Mouse (Mus musculus) embryonic facial prominence, embryonic 13.5 days (tissue): ENCODE measurements around the gene Lsmem1. TPM values are rescaled to one million over a fixed set of nuclear protein-coding genes. Genes with fewer than 3 reads are reported as not detected.

Experiments
- ATAC-seq: fragments of 200-750 bp; cut with Nextera tagmentation; 2 replicates; pipeline ENCODE4 v1.8.0; 2017; ENCODE audit warnings: low read depth; ENCODE audit not compliant: insufficient number of reproducible peaks, insufficient read depth, low FRiP score, low TSS enrichment
- H3K27ac ChIP-seq: fragments of 300-500 bp; sonication (generic); 2 replicates; pipeline ENCODE4 v1.5.1; 2015; ENCODE audit warnings: moderate library complexity, mild to moderate bottlenecking, inconsistent platforms
- H3K27me3 ChIP-seq: fragments of 300-500 bp; sonication (generic); 2 replicates; pipeline ENCODE4 v1.6.1; 2015; ENCODE audit warnings: mild to moderate bottlenecking, inconsistent platforms
- H3K36me3 ChIP-seq: fragments of 300-500 bp; sonication (generic); 2 replicates; pipeline ENCODE4 v1.6.1; 2015; ENCODE audit warnings: mild to moderate bottlenecking, inconsistent platforms
- H3K4me1 ChIP-seq: fragments of 300-500 bp; sonication (generic); 2 replicates; pipeline ENCODE4 v1.6.1; 2015; ENCODE audit warnings: inconsistent platforms
- H3K4me2 ChIP-seq: fragments of 300-500 bp; sonication (generic); 2 replicates; pipeline ENCODE4 v1.6.1; 2015; ENCODE audit warnings: moderate library complexity, mild to moderate bottlenecking, inconsistent platforms
- H3K4me3 ChIP-seq: fragments of 300-500 bp; sonication (generic); 2 replicates; pipeline ENCODE4 v1.5.1; 2015; ENCODE audit warnings: mild to moderate bottlenecking, inconsistent platforms
- H3K9ac ChIP-seq: fragments of 300-500 bp; sonication (generic); 2 replicates; pipeline ENCODE4 v1.6.1; 2015; ENCODE audit warnings: mild to moderate bottlenecking, inconsistent platforms
- H3K9me3 ChIP-seq: fragments of 300-500 bp; sonication (generic); 2 replicates; pipeline ENCODE4 v1.6.1; 2016; ENCODE audit warnings: inconsistent platforms
- WGBS: fragments of 180-500 bp; shearing (Covaris S2); methylation state at CpG from one replicate; pipeline ENCODE4 v1.1.7; 2015; ENCODE audit warnings: mixed read lengths; 5-methylcytosine and 5-hydroxymethylcytosine counted together
- polyA plus RNA-seq: library from polyadenylated mRNA; unstranded; fragments of >200 nt; fragmentation: Nextera tagmentation; extraction: Ambion mirVana; gene quantifications from 2 replicates; pipeline ENCODE4 v1.2.1, GENCODE M21; 2015

Lsmem1 gene
- polyA plus RNA-seq = 0.22 TPM in 1 of 2 replicates, not detected in the other

DNA sequence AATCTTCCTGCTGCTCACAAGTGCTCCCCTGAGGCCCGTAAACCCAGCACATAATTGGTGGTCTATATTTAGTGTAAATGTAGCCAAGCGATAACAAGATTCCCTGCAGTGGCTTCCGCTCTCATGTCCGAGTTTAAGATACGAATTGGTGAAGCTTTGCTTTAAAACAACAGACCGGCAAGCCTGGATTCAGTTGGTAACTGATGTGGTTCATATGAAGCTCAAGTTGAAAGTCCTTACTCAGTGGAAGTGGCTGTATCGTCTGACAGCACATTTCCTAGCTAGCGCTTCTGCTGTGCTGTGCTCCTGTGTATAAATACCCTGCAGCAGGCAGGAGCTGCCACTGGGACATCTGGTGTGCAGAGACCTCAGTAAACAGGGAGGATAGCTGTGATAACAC is at the start of gene Lsmem1:
Gene Lsmem1 (minus strand): TSS at position 189 of the 400 bp plus-strand sequence.
- Histone ChIP-seq H3K9ac (no peak within 1 kb of the TSS), H3K27ac (no peak within 1 kb of the TSS), H3K36me3 (peaks cover 26% of the 10 kb centered on the region), H3K4me1 (no peaks in the 10 kb centered on the region), H3K4me3 (no peak within 1 kb of the TSS), H3K4me2 (no peak within 1 kb of the TSS), H3K27me3 (no peaks in the 10 kb centered on the region), H3K9me3 (no peaks in the 10 kb centered on the region)
- no peak for ATAC-seq
- WGBS = 78% methylated on average over 8 of the region's 8 CpGs

DNA sequence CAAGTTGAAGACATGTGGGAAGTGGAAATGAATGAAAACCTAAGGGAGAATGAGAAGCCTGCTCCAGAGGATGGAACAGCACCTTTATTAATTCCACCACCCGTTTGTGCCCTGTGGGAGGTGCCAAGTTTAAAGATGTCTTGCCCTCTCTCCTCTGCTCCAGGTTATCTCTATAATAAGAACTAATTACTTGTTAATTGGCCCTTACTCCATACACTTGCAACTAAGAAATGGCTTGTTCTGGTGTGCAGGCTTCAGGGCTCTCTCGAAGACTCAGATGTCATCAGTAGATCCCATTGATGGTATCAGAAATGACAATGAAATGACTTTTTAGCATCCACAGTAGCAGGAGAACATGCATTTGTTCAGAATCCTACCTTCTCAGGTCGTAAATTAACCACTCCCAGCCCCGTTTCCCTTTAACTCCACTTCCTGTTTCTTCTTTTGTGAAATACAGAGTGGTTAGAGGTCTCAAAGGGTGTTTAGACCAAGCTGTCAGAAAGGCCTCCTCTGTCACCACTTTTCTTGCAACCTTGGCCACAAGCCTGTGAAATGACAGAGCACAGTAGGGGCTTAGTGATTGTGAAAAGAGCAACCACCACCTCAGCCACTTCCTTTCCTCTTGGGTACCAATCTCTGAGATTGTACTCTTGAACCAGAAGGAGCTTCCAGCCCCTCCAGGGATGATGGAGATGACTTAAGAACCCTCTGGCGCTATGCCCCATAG is 49.3 kb upstream of the Lsmem1 start, which contains the start of gene Ifrd1:
Gene Ifrd1 (minus strand): TSS at position 51 of the 727 bp plus-strand sequence.
- no peak within 1 kb of the TSS for H3K27ac ChIP-seq
- 70% methylated on average over 5 of the region's 5 CpGs for WGBS

DNA sequence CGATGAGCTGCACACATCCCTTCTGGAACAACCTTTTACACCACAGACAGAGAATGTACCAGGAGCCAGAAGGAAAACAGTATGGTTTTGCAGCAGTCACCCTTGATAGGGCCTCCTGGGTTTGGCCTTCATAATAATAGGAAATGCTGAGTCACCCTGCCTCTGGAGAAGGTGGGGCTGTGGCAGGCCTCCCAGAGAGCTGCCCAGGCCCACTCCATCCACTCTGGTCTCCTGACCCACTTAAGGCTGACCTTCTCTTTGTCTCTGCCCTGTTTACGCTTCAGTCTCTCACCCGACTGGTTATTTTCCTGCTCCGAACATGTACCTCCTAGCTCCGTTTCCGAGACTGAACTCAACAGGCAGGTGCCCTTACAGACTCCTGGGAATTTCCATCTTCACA is 48.7 kb upstream of the Lsmem1 start:
- Histone ChIP-seq H3K4me3 (no peak overlapping the region), H3K4me2 (no peak overlapping the region), H3K4me1 (peaks cover 6% of the 10 kb centered on the region; the same call in 1 of the 2 replicates), H3K36me3 (no peaks in the 10 kb centered on the region), H3K27me3 (no peaks in the 10 kb centered on the region), H3K9me3 (no peaks in the 10 kb centered on the region), H3K27ac (no peak overlapping the region), H3K9ac (no peak overlapping the region)
- 81% methylated on average over 6 of the region's 6 CpGs for WGBS
- no peak for ATAC-seq

More for the DNA sequence above, 49.3 kb upstream of the Lsmem1 start, which contains the start of gene Ifrd1:
- H3K4me1 ChIP-seq = peaks cover 6% of the 10 kb centered on the region; the same call in 1 of the 2 replicates
- no peaks in the 10 kb centered on the region for H3K36me3 ChIP-seq
- no peak within 1 kb of the TSS for H3K4me2 ChIP-seq
- no peak within 1 kb of the TSS for H3K4me3 ChIP-seq
- no peaks in the 10 kb centered on the region for H3K27me3 ChIP-seq
- no peaks in the 10 kb centered on the region for H3K9me3 ChIP-seq
- no peak for ATAC-seq
- no peak within 1 kb of the TSS for H3K9ac ChIP-seq

DNA sequence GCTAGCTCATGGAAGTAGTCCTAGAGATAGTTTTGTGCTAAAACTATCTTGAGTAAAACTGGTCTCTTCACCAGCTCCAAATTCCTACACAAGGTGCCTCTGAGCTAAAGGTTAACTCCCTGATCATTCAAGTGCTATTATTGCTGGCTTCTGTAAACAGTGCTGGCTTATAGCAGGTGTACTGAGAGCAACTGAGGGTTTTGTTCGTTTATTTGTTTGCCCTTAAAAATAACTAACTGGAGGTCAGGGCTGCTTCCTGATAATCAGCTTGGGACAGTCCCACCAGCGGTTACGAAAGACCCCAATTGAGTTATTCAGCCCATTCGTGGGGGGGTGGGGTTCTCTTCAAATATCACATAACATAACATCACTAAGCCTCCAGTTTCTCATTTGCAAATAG is 48.1 kb upstream of the Lsmem1 start:
- H3K4me2 ChIP-seq = no peak overlapping the region
- H3K9me3 ChIP-seq = no peaks in the 10 kb centered on the region
- peaks cover 6% of the 10 kb centered on the region; the same call in 1 of the 2 replicates for H3K4me1 ChIP-seq
- WGBS = 69% methylated on average over 4 of the region's 4 CpGs
- no peak for ATAC-seq
- H3K36me3 ChIP-seq = no peaks in the 10 kb centered on the region
- H3K9ac ChIP-seq = no peak overlapping the region
- H3K4me3 ChIP-seq = no peak overlapping the region
- no peaks in the 10 kb centered on the region for H3K27me3 ChIP-seq
- H3K27ac ChIP-seq = no peak overlapping the region

DNA sequence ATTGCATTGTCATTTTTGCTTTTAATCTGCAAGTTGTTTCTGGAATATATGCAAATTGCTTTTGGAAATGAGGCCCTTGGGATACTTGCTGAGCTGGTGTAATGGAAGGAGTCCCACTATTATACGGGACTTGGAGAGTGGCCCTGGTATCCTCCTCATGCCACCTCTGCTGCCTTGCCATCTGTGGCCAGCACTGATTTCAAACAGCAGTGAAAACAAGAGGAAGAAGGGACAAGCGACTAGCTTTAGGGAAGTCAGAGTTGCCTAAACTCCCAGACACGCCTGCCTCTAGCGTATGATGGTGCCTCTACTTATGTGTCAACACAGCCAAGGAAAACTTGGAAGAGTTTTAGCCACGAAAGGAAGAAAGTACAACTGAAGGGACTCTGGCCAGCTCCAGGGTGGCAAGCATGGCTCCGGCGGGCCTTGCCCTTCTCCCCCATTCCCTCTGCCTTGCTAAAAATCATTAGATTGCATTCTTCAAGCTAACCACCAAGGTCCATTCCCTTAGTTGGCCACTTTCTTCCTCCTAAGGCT is 46.2 kb upstream of the Lsmem1 start:
- 88% methylated on average over 7 of the region's 7 CpGs for WGBS
- Histone ChIP-seq H3K27me3 (no peaks in the 10 kb centered on the region), H3K36me3 (no peaks in the 10 kb centered on the region), H3K4me3 (no peak overlapping the region), H3K9ac (no peak overlapping the region), H3K4me2 (no peak overlapping the region), H3K27ac (no peak overlapping the region), H3K4me1 (peaks cover 6% of the 10 kb centered on the region; the same call in 1 of the 2 replicates), H3K9me3 (no peaks in the 10 kb centered on the region)
- ATAC-seq = no peak

DNA sequence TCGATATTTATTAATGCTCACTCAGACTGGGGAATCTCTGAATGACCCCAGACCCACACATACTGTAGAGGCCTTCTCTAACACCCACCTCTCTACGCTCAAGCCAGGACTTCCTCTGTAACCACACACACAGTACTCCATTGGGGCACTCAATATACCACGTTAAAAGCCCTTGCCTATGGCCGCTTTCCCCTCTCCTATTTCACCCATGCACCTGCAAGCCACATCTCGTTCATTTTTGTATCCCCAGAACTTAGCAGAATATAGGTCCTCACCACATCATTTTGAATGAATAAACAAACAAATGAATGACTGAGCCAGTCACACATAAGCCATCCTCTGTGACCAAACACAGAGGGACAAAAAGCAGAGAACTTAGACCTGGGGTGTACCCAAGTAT is 45.6 kb upstream of the Lsmem1 start:
- Histone ChIP-seq H3K4me3 (no peak overlapping the region), H3K27ac (no peak overlapping the region), H3K27me3 (no peaks in the 10 kb centered on the region), H3K9ac (no peak overlapping the region), H3K9me3 (no peaks in the 10 kb centered on the region), H3K36me3 (no peaks in the 10 kb centered on the region), H3K4me1 (peaks cover 6% of the 10 kb centered on the region; the same call in 1 of the 2 replicates), H3K4me2 (no peak overlapping the region)
- no peak for ATAC-seq
- WGBS = 81% methylated on average over 5 of the region's 5 CpGs

DNA sequence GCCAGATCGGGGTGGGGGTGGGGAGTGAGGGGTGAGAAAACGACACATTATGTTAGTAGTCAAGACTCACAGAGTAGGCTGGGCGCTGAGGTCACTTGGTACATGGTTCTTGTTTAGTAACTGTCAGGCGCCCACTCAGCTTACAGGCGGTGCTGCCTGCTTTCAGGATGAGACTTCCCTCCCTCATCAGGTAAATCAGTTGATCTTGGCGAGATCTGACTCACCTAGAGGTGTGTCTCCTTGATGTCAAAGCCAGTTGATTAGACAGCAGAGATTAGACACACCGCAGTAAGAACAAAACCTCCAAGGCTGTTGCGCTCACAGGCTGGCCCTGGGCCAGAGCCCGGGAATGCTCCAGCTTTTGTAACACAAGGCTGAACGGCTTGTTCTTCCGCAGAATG is 44.5 kb upstream of the Lsmem1 start:
- no peak overlapping the region for H3K9ac ChIP-seq
- H3K4me1 ChIP-seq = peaks cover 6% of the 10 kb centered on the region; the same call in 1 of the 2 replicates
- no peak overlapping the region for H3K4me2 ChIP-seq
- no peak overlapping the region for H3K27ac ChIP-seq
- H3K9me3 ChIP-seq = no peaks in the 10 kb centered on the region
- no peaks in the 10 kb centered on the region for H3K27me3 ChIP-seq
- no peak; the same call in 1 of the 2 replicates for ATAC-seq
- WGBS = 50% methylated on average over 11 of the region's 11 CpGs
- no peaks in the 10 kb centered on the region for H3K36me3 ChIP-seq
- no peak overlapping the region for H3K4me3 ChIP-seq

DNA sequence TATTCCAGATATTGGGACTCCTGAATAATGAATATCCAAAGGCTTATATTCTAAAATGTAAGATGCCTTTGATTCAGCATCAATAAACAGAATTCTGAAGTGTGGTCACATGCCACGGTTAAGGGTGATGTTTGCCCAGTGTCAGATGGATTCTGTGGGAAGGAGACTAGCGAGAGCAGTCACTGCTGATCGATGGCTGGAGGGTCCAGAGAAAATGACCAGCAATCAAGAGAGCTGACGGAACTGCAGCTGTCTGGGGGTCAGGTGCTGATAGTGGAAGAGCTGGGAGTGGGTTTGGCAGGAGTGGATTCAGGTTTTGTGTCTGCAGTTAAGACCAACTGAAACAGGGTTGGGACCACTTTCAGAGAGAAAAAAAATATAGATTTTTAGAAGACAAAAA is 44.0 kb upstream of the Lsmem1 start:
- H3K4me1 ChIP-seq = peaks cover 6% of the 10 kb centered on the region; the same call in 1 of the 2 replicates
- WGBS = 81% methylated on average over 4 of the region's 4 CpGs
- H3K4me2 ChIP-seq = no peak overlapping the region
- H3K9me3 ChIP-seq = no peaks in the 10 kb centered on the region
- H3K27me3 ChIP-seq = no peaks in the 10 kb centered on the region
- no peaks in the 10 kb centered on the region for H3K36me3 ChIP-seq
- no peak overlapping the region for H3K4me3 ChIP-seq
- no peak overlapping the region for H3K27ac ChIP-seq
- no peak overlapping the region for H3K9ac ChIP-seq
- no peak for ATAC-seq

DNA sequence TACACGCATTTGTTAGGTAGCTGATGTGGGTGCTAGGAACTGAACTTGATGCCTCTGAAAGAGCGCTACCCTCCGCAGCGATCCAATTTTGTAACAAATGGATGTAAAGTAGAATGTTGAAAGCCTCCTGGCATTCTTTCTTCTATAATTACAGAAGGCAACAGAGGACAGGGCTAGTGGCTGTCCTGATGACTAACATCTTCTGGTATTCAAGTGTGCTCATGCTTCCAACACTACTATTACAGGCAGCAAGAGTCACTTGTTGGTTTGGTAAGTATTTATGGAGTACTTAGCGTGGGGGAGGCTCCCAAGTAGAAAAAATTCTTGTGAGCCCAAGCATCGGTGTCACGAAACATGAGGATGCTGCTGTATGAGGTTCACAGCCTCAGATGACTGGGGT is 39.9 kb upstream of the Lsmem1 start:
- no peaks in the 10 kb centered on the region for H3K27me3 ChIP-seq
- H3K9me3 ChIP-seq = no peaks in the 10 kb centered on the region
- H3K9ac ChIP-seq = no peak overlapping the region
- no peaks in the 10 kb centered on the region for H3K36me3 ChIP-seq
- H3K4me3 ChIP-seq = no peak overlapping the region
- ATAC-seq = no peak
- H3K4me2 ChIP-seq = no peak overlapping the region
- H3K27ac ChIP-seq = no peak overlapping the region
- no peaks in the 10 kb centered on the region for H3K4me1 ChIP-seq
- WGBS = 94% methylated on average over 7 of the region's 7 CpGs

DNA sequence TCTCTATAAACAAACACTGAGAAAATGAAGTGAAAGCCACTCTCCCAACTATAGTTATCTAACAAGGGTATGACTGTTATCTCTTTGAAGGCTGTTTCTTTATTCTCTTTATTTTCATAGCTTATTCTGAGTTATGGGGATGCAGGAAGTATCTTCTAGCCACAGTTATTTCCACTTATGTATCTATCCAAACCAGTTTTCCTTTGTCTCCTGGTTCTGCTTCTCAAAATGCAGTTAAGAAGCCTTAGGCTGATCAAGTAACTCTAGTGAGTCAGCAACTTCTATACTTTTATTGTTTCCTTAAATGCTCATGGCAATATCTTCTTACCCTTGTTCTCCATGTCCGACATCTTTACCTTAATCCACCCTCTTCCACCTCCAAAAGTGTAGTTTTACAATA is 32.9 kb upstream of the Lsmem1 start:
- no peaks in the 10 kb centered on the region for H3K9me3 ChIP-seq
- 83% methylated on average over 1 of the region's 1 CpGs for WGBS
- no peak overlapping the region for H3K4me3 ChIP-seq
- no peaks in the 10 kb centered on the region for H3K36me3 ChIP-seq
- H3K27me3 ChIP-seq = no peaks in the 10 kb centered on the region
- H3K27ac ChIP-seq = no peak overlapping the region
- no peaks in the 10 kb centered on the region for H3K4me1 ChIP-seq
- ATAC-seq = no peak
- H3K4me2 ChIP-seq = no peak overlapping the region
- no peak overlapping the region for H3K9ac ChIP-seq

DNA sequence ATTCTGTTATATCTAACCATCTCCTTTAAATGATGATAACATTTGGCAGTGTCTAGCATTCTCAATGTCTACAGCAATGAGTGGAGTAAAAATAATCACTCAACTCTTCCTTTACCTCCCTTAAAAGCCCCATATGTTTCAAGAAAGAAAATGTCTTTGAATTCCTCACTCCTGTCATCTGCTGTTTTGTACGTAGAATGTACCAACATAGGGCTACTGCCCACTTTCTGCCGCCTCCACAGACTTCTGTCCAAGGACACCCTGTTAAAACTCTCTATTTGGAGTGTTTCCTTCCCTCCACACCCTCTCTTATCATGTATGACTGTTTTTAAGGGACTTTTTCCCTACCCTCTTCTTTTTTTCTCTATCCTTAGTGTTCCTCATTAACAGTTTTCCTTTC is 32.3 kb upstream of the Lsmem1 start:
- ATAC-seq = no peak
- no peak overlapping the region for H3K4me3 ChIP-seq
- no peak overlapping the region for H3K4me2 ChIP-seq
- H3K27me3 ChIP-seq = no peaks in the 10 kb centered on the region
- WGBS = 90% methylated on average over 2 of the region's 2 CpGs
- H3K36me3 ChIP-seq = no peaks in the 10 kb centered on the region
- H3K27ac ChIP-seq = no peak overlapping the region
- no peak overlapping the region for H3K9ac ChIP-seq
- no peaks in the 10 kb centered on the region for H3K9me3 ChIP-seq
- H3K4me1 ChIP-seq = no peaks in the 10 kb centered on the region
